8 mouse cellular contexts compared by ENCODE assay signal in genomic region chr4:45018452-45018980, GRCm38 (mm10). TPM values are rescaled to one million over a fixed set of nuclear protein-coding genes. Genes with fewer than 3 reads are reported as not detected.
A peak's percentile ranks its signal among the peaks of the same experiment; 100 is the strongest.
DNase-seq lines count a peak whose midpoint lies in the region; ATAC-seq and TF ChIP-seq lines count a peak whose summit lies in the region.

Polr1e (plus strand) TSS chr4:45018583.

- H3K36me3 ChIP-seq in hindbrain, embryonic 13.5 days, result peaks cover 12% of the 10 kb centered on the region

- in situ Hi-C loops in Patski (cut with MboI; ENCODE audit: low pct_unique_long_range_greater_than_20kb), result loop anchor here (5.0 to 10.0 kb wide), 2 partner anchors 264 to 516 kb away; partner anchors contain the start of gene Shb

- TF ChIP-seq CTCF in Patski (IDR thresholded peaks at IDR 0.05), result no peak

- peak within 1 kb of the TSS; percentile 96 for H3K4me2 ChIP-seq in hindbrain, embryonic 13.5 days

- H3K27me3 ChIP-seq in Patski, result no peaks in the 10 kb centered on the region
- no peaks in the 10 kb centered on the region for H3K27me3 ChIP-seq in hindbrain, embryonic 13.5 days

- H3K4me3 ChIP-seq in hindbrain, embryonic 13.5 days, result peak within 1 kb of the TSS; percentile 64

- H3K9ac ChIP-seq in hindbrain, embryonic 13.5 days, result peak within 1 kb of the TSS; percentile 83

- peak; percentile 28 for DNase-seq in Patski (ENCODE audit: low read depth, low spot score)
- DNase-seq in cerebellum, postnatal 14 days, result peak; percentile 84 to 86
- peak; percentile 76 to 80 for DNase-seq in frontal cortex, postnatal 14 days (ENCODE audit: low spot score in 2 of 2)
- DNase-seq in layer of hippocampus, postnatal 25 days (ENCODE audit: extremely low spot score in 1 of 2, low spot score in 1 of 2), result peak; percentile 56 to 70
- DNase-seq in lung, postnatal 25 days (ENCODE audit: low spot score), result peak; percentile 96
- peak; percentile 98 for DNase-seq in retina, embryonic 14.5 days (ENCODE audit: low spot score)
- peak; percentile 96 for DNase-seq in thymus, postnatal 4 days

- peaks cover 27% of the 10 kb centered on the region for H3K4me1 ChIP-seq in hindbrain, embryonic 13.5 days (replicated peaks)

- CTCF ChIA-PET in Patski (lab: Charles Lee), result interaction anchor here (1.0 kb wide), 1 partner anchor 37 kb away, joined by 4 read pairs; the partner anchor contains the start of gene Grhpr

- POLR2A ChIA-PET in Patski (lab: Charles Lee), result no interaction called here

- ATAC-seq in Patski, result peak; percentile 85
- peak; percentile 87 for ATAC-seq in hindbrain, embryonic 13.5 days (ENCODE audit: low FRiP score)

- no peaks in the 10 kb centered on the region for H3K9me3 ChIP-seq in hindbrain, embryonic 13.5 days

- 0% methylated on average over 29 of the region's 29 CpGs for WGBS in hindbrain, embryonic 13.5 days

- peak within 1 kb of the TSS; percentile 32; the same call in 1 of the 2 replicates for H3K27ac ChIP-seq in hindbrain, embryonic 13.5 days

RNA-seq across cellular contexts. Expression of gene Polr1e, which starts in this region (rescaled TPM):
- polyA plus RNA-seq in Patski (2021), result 16.4 TPM
- polyA plus RNA-seq in hindbrain, embryonic 13.5 days (2015; fragmentation: Nextera tagmentation; extraction: Ambion mirVana), result 37.9 and 38.5 TPM in 2 replicates
- 10 to 100 TPM in 1 of 2 experiments, 1 to 10 TPM in 1; 9.1 to 10.5 TPM for total RNA-seq in layer of hippocampus, postnatal 25 days (2021)

Comparison
In these comparisons a context has a peak if more than half of its experiments do, and no peak if none do; other contexts are left out.
1. Peak in every context shown above with its lines: DNase-seq, ATAC-seq, H3K4me3 ChIP-seq and H3K27ac ChIP-seq.
2. DNase-seq: peak in every context shown above with its lines; median percentile 98 in retina, embryonic 14.5 days; 96 in lung, postnatal 25 days; 96 in thymus, postnatal 4 days; 85 in cerebellum, postnatal 14 days; 78 in frontal cortex, postnatal 14 days; 63 in layer of hippocampus, postnatal 25 days; 28 in Patski.